Mouse (Mus musculus) ES-Bruce4 (cell line): Measurements from ENCODE around the gene Ang2.

Source experiments
- CTCF ChIP-seq: IDR thresholded peaks from one replicate; pipeline ENCODE4 v1.8.1; 2011; ENCODE audit warnings: low read depth, low read length
- EP300 ChIP-seq: IDR thresholded peaks from 2 replicates; pipeline ENCODE4 v1.6.1; 2011; ENCODE audit warnings: low read depth, low read length; ENCODE audit not compliant: insufficient read depth
- POLR2A ChIP-seq: IDR thresholded peaks from one replicate; pipeline ENCODE4 v1.8.1; 2011; ENCODE audit warnings: low read length; ENCODE audit not compliant: insufficient read depth

GRCm38 (mm10) chr14:51157072-51157471 lies 41.9 kb downstream of the Ang2 start:
- TF ChIP-seq POLR2A (no peak), CTCF (no peak), EP300 (no peak)
